Mouse (Mus musculus) neural tube, embryonic 11.5 days (tissue): ENCODE data around the gene H6pd. TPM values are rescaled to one million over a fixed set of nuclear protein-coding genes. Genes with fewer than 3 reads are reported as not detected.

ENCODE experiments used
- ATAC-seq: fragments of 200-750 bp; cut with Nextera tagmentation; 2 replicates; pipeline ENCODE4 v1.8.0; 2017; ENCODE audit warnings: moderate number of reproducible peaks, mild to moderate bottlenecking, moderate TSS enrichment, moderate library complexity; ENCODE audit not compliant: insufficient read depth, low FRiP score, low TSS enrichment
- DNase-seq: peaks from one replicate; pipeline ENCODE4 v3.0.0-alpha.2; 2015; ENCODE audit warnings: low spot score
- H3K27ac ChIP-seq: fragments of 300-500 bp; sonication (generic); 2 replicates; pipeline ENCODE4 v1.5.1; 2014; ENCODE audit warnings: low read depth, mild to moderate bottlenecking, low read length
- H3K27me3 ChIP-seq: fragments of 300-500 bp; sonication (generic); 2 replicates; pipeline ENCODE4 v1.6.1; 2014; ENCODE audit warnings: mild to moderate bottlenecking, low read length, mixed read lengths; ENCODE audit not compliant: control insufficient read depth, insufficient read depth
- H3K36me3 ChIP-seq: fragments of 300-500 bp; sonication (generic); 2 replicates; pipeline ENCODE4 v1.6.1; 2014; ENCODE audit warnings: mild to moderate bottlenecking, low read length, moderate library complexity, mixed read lengths; ENCODE audit not compliant: control insufficient read depth, insufficient read depth
- H3K4me1 ChIP-seq: fragments of 300-500 bp; sonication (generic); 2 replicates; pipeline ENCODE4 v1.6.1; 2014; ENCODE audit warnings: low read length, mixed read lengths; ENCODE audit not compliant: control insufficient read depth, insufficient read depth
- H3K4me2 ChIP-seq: fragments of 300-500 bp; sonication (generic); 2 replicates; pipeline ENCODE4 v1.6.1; 2014; ENCODE audit warnings: low read depth, mild to moderate bottlenecking, moderate library complexity
- H3K4me3 ChIP-seq: fragments of 300-500 bp; sonication (generic); 2 replicates; pipeline ENCODE4 v1.5.1; 2014; ENCODE audit warnings: low read depth, low read length
- H3K9ac ChIP-seq: fragments of 300-500 bp; sonication (generic); 2 replicates; pipeline ENCODE4 v1.6.1; 2014; ENCODE audit warnings: mild to moderate bottlenecking, low read length
- H3K9me3 ChIP-seq: fragments of 300-500 bp; sonication (generic); 2 replicates; pipeline ENCODE4 v1.6.1; 2016; ENCODE audit warnings: low read length; ENCODE audit not compliant: control insufficient read depth
- WGBS: fragments of 180-500 bp; shearing (Covaris S2); extraction: QIAGEN DNeasy Blood & Tissue Kit; methylation state at CpG from one replicate; pipeline ENCODE4 v1.1.7; 2014; 5-methylcytosine and 5-hydroxymethylcytosine counted together
- polyA plus RNA-seq: library from polyadenylated mRNA; unstranded; fragments of >200 nt; fragmentation: Nextera tagmentation; extraction: Ambion mirVana; gene quantifications from 2 replicates; pipeline ENCODE4 v1.2.1, GENCODE M21; 2014

H6pd gene
- polyA plus RNA-seq, 1 experiment from 2014 or later, result 3.6 TPM

DNA sequence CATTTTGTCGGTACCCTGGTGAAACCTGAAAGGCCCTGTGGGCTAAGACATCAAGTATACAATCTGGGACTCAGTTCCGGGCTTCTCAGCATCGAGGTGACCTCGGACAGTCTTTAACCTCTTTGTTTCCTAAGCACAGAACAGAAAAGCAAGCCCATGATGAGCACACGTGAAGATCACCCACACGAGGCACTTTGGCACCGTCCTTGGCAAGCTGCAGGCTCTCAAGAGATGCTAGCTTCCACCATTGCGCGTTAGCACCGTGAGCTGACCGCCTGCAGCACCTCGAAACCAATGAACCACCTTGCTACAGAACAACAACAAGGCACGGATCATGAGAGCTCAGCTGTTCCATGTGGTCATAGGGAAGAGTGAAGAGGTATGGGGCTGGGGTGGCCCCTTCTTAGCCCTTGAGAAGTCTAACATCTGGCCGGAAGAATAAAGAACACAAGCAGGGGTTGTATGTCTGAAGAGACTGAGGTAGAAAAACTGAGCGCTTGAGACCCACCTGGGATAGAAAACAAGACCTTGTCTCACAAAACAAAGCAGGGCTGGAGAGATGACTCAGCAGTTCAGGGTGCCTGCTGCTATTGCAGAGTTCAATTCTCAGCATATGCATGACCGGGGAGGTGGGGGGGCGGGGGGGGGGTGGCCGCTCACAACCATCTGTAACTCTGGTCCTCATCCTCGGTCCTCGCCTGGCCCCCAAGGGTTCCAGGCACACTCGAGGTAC, 2.5 kb downstream of the H6pd start:
- ATAC-seq (no peak), DNase-seq (no peak)
- Histone ChIP-seq H3K36me3 (no peaks in the 10 kb centered on the region), H3K9me3 (no peaks in the 10 kb centered on the region), H3K4me1 (peaks cover 6% of the 10 kb centered on the region), H3K9ac (no peak overlapping the region), H3K27me3 (no peaks in the 10 kb centered on the region), H3K27ac (no peak overlapping the region), H3K4me2 (no peak overlapping the region), H3K4me3 (no peak overlapping the region)
- WGBS, result 78% methylated on average over 21 of the region's 21 CpGs

- Histone ChIP-seq H3K4me2 (no peak overlapping the region), H3K9me3 (no peaks in the 10 kb centered on the region), H3K9ac (no peak overlapping the region), H3K27me3 (no peaks in the 10 kb centered on the region), H3K27ac (no peak overlapping the region), H3K4me1 (peaks cover 6% of the 10 kb centered on the region), H3K36me3 (no peaks in the 10 kb centered on the region), H3K4me3 (no peak overlapping the region)
- no peak for DNase-seq
- 92% methylated on average over 10 of the region's 10 CpGs for WGBS
- no peak for ATAC-seq
These were observed 3.6 kb downstream of the H6pd start for GRCm38 (mm10) chr4:150005231-150005630.

DNA sequence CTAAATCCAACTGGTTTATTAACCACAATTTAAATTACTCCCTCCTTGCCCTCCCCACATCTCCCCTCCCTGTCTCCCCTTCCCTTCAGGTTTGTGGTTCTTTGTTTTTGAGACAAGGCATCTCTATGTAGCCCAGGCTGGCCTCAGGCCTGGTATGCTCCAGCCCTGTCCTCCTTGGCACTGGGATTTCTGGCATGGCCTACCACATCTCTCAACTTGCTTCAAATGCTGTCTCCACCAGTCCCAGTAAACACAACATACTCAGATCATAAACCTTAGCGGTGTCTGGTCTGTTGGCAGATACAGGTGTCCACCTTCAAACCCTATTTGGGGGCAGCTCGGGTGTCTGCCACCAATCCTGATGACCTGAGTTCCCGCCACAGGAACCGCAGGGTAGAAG, 5.2 kb downstream of the H6pd start:
- no peak overlapping the region for H3K4me2 ChIP-seq
- no peak for DNase-seq
- no peak overlapping the region for H3K4me3 ChIP-seq
- no peak overlapping the region for H3K27ac ChIP-seq
- H3K9me3 ChIP-seq, result no peaks in the 10 kb centered on the region
- H3K36me3 ChIP-seq, result no peaks in the 10 kb centered on the region
- no peak for ATAC-seq
- no peak overlapping the region for H3K9ac ChIP-seq
- H3K27me3 ChIP-seq, result no peaks in the 10 kb centered on the region
- WGBS, result 84% methylated on average over 4 of the region's 4 CpGs
- peaks cover 3% of the 10 kb centered on the region; the same call in 1 of the 2 replicates for H3K4me1 ChIP-seq

DNA sequence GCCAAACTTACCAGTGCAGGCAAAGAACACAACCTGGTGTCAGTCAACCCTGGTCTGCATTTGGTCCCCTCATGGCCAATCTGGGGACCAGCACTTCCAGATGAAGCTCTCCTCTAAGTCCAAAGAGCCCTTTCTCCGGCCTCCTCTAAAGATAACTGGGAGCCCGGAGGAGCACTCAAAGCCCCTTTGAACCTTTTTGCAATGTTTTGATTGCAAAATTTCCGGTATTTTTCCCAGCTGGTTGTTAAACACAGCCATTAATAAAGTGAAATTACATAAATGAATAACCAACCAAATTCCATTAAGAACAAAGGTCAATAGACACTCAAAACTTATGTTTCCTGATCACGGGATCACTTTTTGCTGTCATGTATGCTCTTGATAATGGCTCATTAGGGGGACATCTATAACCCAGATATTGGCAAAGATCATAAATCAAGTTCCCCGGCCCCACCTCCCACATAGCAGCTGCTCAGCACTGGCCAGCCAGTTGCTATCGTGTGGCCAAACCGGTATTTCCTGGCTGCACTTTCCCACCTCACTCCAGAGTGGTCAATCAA, 5.7 kb downstream of the H6pd start:
- Histone ChIP-seq H3K4me2 (no peak overlapping the region), H3K9ac (no peak overlapping the region), H3K9me3 (no peaks in the 10 kb centered on the region), H3K4me1 (no peaks in the 10 kb centered on the region), H3K4me3 (no peak overlapping the region), H3K27me3 (no peaks in the 10 kb centered on the region), H3K27ac (no peak overlapping the region), H3K36me3 (no peaks in the 10 kb centered on the region)
- DNase-seq, result no peak
- no peak for ATAC-seq
- WGBS, result 53% methylated on average over 7 of the region's 7 CpGs

GRCm38 (mm10) chr4:150002021-150002528, 6.7 kb downstream of the H6pd start:
- Histone ChIP-seq H3K27me3 (no peaks in the 10 kb centered on the region), H3K27ac (no peak overlapping the region), H3K36me3 (no peaks in the 10 kb centered on the region), H3K9ac (no peak overlapping the region), H3K9me3 (no peaks in the 10 kb centered on the region), H3K4me1 (no peaks in the 10 kb centered on the region), H3K4me2 (no peak overlapping the region), H3K4me3 (no peak overlapping the region)
- ATAC-seq, result no peak
- DNase-seq, result no peak
- WGBS, result 75% methylated on average over 12 of the region's 12 CpGs

DNA sequence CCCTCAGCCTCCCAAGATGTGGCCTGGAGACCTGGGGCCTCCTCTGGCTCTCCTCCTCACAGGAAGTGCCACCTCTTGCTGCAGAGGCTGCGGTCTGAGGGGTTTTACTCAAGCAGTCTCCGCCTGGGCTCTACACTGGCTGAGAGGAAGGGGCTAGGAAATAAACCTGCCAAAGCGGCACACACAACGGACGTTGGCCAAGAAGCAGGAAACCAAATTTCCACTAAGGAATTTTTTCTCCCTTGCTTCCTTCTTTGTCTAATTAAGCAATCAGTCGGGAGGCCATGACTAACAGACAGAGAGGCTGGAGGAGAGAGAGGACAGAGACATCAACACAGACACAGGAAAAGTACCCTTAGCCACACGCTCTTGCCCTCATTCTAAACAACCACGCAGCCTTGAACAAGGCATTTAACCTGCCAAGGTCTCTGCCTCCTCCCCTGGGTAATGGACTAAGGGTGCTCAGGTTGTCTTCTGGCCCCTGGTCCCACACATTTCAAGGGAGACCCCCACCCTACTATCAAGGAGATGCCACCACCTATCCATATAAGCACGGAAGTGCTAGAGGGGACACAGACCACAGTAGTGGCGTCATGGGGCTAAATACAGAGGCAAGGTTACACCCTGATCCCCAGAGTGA, 7.5 kb downstream of the H6pd start:
- H3K4me3 ChIP-seq, result no peak overlapping the region
- H3K27ac ChIP-seq, result no peak overlapping the region
- no peaks in the 10 kb centered on the region for H3K4me1 ChIP-seq
- ATAC-seq, result no peak
- no peaks in the 10 kb centered on the region for H3K9me3 ChIP-seq
- DNase-seq, result no peak
- H3K27me3 ChIP-seq, result no peaks in the 10 kb centered on the region
- no peaks in the 10 kb centered on the region for H3K36me3 ChIP-seq
- H3K4me2 ChIP-seq, result no peak overlapping the region
- 74% methylated on average over 10 of the region's 10 CpGs for WGBS
- H3K9ac ChIP-seq, result no peak overlapping the region

GRCm38 (mm10) chr4:149999931-150000555, 8.8 kb downstream of the H6pd start:
- DNase-seq (no peak), ATAC-seq (no peak)
- Histone ChIP-seq H3K27me3 (no peaks in the 10 kb centered on the region), H3K9me3 (no peaks in the 10 kb centered on the region), H3K27ac (no peak overlapping the region), H3K4me3 (no peak overlapping the region), H3K4me2 (no peak overlapping the region), H3K36me3 (no peaks in the 10 kb centered on the region), H3K4me1 (no peaks in the 10 kb centered on the region), H3K9ac (no peak overlapping the region)
- 88% methylated on average over 15 of the region's 15 CpGs for WGBS

- Histone ChIP-seq H3K27ac (no peak overlapping the region), H3K27me3 (no peaks in the 10 kb centered on the region)
These were observed 9.3 kb downstream of the H6pd start for GRCm38 (mm10) chr4:149999510-149999900.

More at GRCm38 (mm10) chr4:149999510-149999900, 9.3 kb downstream of the H6pd start:
- no peak overlapping the region for H3K4me2 ChIP-seq
- no peaks in the 10 kb centered on the region for H3K4me1 ChIP-seq
- no peak for ATAC-seq
- H3K36me3 ChIP-seq, result no peaks in the 10 kb centered on the region
- no peak for DNase-seq
- 87% methylated on average over 9 of the region's 9 CpGs for WGBS
- no peaks in the 10 kb centered on the region for H3K9me3 ChIP-seq
- no peak overlapping the region for H3K9ac ChIP-seq
- H3K4me3 ChIP-seq, result no peak overlapping the region
